Mouse (Mus musculus) cerebellum, adult 2 months (tissue): Measurements from ENCODE around the gene Atg2a.

Source experiments
- CTCF ChIP-seq: fragments of 200-500 bp; IDR thresholded peaks from 2 replicates; pipeline ENCODE4 v1.5.1; 2011; ENCODE audit warnings: low read depth, mild to moderate bottlenecking, control low read depth, low read length, moderate library complexity, borderline replicate concordance; ENCODE audit not compliant: insufficient read depth
- POLR2A ChIP-seq: fragments of 200-500 bp; IDR thresholded peaks from 2 replicates; pipeline ENCODE4 v1.6.1; 2011; ENCODE audit warnings: low read length, control low read depth, borderline replicate concordance; ENCODE audit not compliant: insufficient read depth

DNA sequence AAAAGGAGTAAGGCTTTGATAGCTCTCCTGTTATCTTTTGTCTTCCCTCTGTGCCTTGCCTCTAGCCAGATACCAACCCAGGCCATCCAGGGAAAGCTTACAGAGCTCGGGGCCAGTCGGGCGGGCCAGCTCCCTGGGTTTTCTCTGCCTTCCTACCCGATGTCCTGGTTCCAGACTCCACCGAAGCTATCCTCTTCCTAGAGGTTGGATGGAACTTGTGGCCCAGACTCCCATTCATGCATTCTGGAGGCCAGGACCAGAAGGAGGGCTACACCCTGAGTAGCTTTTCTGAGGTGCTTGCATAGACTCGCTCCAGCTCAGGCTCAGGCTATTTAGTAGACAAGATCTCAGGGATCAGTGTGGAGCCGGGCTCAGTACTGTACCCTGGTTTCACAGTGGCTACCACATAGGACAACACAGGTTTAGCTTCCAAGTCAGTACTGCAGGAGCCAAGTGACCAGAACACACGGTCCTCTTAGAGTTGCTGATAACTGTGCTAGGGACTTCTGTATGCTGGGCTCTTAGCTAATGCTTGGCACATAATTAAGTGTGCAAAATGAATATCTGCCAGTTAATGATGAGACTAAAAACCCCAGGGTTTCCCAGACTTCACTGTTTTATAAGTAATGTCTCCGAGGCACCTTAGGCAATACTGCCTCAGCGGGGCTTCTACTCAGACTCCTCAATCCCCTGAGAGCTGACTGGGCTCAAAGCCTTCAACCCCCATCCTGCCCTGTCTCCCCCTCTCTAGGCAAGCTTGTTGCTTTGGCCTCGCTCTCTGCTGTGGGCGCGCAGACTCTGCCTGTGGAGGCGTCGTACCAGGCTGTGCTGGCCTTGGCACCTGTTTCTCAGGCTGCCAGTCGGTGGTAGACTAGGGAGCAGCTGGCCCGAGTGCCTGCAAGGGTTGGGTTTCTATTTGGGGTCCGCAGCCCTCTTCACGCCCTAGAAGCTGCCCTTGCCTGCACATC, 45.2 kb downstream of the Atg2a start:
- TF ChIP-seq CTCF (no peak), POLR2A (no peak)
